Mouse (Mus musculus) skeletal muscle tissue, adult 2 months (tissue): ENCODE data around the gene Lpar5.
A peak's percentile ranks its signal among the peaks of the same experiment; 100 is the strongest.

Experiments used
- DNase-seq: peaks from one replicate; pipeline ENCODE4 v3.0.0-alpha.2; 2012; ENCODE audit warnings: low read depth, low spot score

The Lpar5 gene

DNA sequence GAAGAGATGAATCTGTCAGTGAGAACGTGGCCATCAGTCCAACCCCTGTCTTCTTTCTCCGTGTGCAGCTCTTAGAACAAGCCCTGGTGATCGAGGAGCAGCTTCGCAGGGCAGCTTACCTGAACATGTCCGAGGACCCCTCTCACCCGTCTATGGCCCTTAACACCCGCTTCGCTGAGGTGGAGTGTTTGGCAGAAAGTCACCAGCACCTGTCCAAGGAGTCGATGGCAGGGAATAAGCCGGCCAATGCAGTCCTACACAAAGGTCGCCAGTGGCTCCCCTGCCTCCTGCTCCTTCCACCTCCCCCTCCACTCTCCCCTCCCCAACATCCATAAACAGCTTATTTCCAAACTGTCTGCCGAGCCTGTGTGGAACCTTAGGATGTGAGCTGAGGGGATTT lies 61.0 kb downstream of the Lpar5 start:
- no peak for DNase-seq

DNA sequence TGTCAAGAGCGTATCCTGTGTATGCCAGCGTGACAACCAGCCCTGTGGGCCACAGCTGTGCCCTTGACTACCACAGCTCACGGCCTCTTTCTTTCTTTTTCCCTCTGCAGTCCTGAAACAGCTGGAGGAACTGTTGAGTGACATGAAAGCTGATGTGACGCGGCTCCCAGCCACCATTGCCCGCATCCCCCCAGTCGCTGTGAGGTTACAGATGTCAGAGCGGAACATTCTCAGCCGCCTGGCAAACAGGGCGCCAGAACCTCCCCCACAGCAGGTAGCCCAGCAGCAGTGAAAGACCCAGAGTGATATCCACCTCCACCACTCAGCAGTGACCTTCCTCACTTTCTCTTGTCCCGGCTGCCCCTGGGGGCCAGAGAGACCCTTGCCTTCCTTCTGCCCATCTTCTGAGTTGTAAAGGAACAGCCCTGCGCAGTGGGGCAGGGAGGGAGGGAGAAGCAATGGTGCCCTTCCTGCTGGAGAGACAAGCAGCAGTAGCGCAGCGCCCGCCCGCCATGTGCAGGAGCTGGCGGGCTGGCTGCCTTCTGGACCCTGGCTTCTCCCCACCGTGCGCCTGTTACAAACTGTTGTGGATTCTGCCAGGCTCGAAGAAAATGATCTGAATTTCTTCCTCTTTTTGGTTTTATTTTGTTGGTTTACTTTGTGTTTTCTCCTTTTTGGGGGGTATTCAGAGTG lies 62.1 kb downstream of the Lpar5 start:
- DNase-seq = no peak

GRCm38 (mm10) chr6:125131302-125132156 lies 63.8 kb downstream of the Lpar5 start, which contains the start of gene Nop2:
Gene Nop2 (plus strand): TSS chr6:125131909.
- DNase-seq = peak; percentile 90
